Mouse (Mus musculus) E14TG2a.4 (cell line): ENCODE results near the gene Pla2g5.

Experiments
- CTCF ChIP-seq: conservative IDR thresholded peaks from 2 replicates; pipeline ENCODE4 v1.5.1; 2014; ENCODE audit warnings: low read length
- NANOG ChIP-seq: IDR thresholded peaks from 2 replicates; pipeline ENCODE4 v1.6.1; 2014; ENCODE audit warnings: borderline replicate concordance, low read length, mixed read lengths

DNA sequence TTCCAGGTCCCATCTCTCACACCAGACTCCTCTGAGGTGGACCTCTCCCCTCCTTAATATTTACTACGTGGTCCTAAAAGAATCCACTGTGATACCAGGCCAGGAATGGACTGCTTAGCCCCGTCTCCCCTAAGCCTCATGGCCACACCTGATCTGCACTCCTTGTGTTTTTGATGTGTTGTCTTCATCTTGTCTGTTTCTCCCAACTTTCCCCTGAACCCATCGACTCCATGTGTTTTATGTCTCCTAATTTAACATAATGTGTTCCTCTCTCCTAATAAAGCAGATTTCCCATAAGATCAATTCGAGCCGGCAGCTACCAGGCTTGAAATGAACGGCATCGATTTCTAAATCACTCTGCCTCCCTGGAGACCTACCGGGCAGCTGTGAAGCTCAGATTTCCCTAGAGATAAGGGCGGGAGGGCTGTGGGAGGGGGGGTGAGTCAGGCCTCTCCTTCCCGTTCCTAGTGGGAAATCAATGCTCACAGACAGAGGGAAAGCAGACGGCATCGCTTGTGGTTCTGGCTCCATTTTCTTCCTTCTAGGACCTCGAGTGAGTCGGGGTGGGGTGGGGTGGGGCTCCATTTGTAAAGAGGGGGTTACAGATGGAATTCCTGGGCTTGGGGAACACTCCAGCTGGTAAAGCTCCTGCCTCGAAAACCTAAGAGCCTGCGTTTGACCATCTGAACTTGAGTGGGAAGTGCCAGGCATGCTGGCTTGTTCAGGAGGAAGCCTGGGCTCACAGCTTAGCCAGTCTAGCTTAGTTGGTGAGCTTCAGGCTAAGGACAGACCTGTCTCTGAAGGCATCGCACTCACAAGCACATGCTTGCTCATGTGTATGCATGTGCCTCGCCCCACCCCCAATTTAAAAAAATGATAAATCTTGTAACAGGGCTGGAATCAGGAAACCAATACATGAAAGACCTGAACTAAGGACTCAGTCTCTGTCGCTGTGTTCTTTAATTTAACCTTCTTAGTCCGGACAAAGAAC is 85.6 kb downstream of the Pla2g5 start:
- no peak for TF ChIP-seq CTCF
- TF ChIP-seq NANOG = no peak
